Mouse (Mus musculus): Measurements from ENCODE around the gene E130308A19Rik. TPM values are rescaled to one million over a fixed set of nuclear protein-coding genes. Genes with fewer than 3 reads are reported as not detected.

The E130308A19Rik gene
- total RNA-seq, 2 experiments from 2014 or later = 5.2 to 7.0 TPM

- intact Hi-C loops (cut with DNase I) = loop anchor here (5.0 kb wide), 2 partner anchors 46 to 66 kb away; no protein-coding TSS in a partner anchor
- peak overlapping the region; percentile 86 for H3K4me3 ChIP-seq
- DNase-seq = peak; percentile 64
- peak overlapping the region; percentile 95 for H3K27ac ChIP-seq
- TF ChIP-seq CTCF (IDR thresholded peaks at IDR 0.05) = no peak
Measured at GRCm38 (mm10) chr4:59805968-59806878, 180.2 kb downstream of the E130308A19Rik start.

- intact Hi-C loops (cut with DNase I) = loop anchor here (5.0 kb wide), 2 partner anchors 45 to 65 kb away; no protein-coding TSS in a partner anchor
- Histone ChIP-seq H3K4me3 (peak overlapping the region; percentile 86), H3K27ac (peak overlapping the region; percentile 95)
- DNase-seq = no peak
- TF ChIP-seq CTCF (IDR thresholded peaks at IDR 0.05) = no peak
Measured at GRCm38 (mm10) chr4:59806879-59807195, 180.8 kb downstream of the E130308A19Rik start.

GRCm38 (mm10) chr4:59807521-59807920 is 181.5 kb downstream of the E130308A19Rik start:
- no peak for TF ChIP-seq CTCF (IDR thresholded peaks at IDR 0.05)
- intact Hi-C loops (cut with DNase I) = loop anchor here (5.0 kb wide), 2 partner anchors 45 to 65 kb away; no protein-coding TSS in a partner anchor
- peak overlapping the region; percentile 86 for H3K4me3 ChIP-seq
- no peak overlapping the region for H3K27ac ChIP-seq
- no peak for DNase-seq

- Histone ChIP-seq H3K4me3 (no peak overlapping the region), H3K27ac (peak overlapping the region; percentile 53)
- DNase-seq = peak; percentile 26
- TF ChIP-seq CTCF (IDR thresholded peaks at IDR 0.05) = peak; percentile 56
- intact Hi-C loops (cut with DNase I) = loop anchor here (5.0 kb wide), 2 partner anchors 44 to 64 kb away; no protein-coding TSS in a partner anchor
Measured at GRCm38 (mm10) chr4:59808396-59808795, 182.4 kb downstream of the E130308A19Rik start.

Other genes with a start within 250 kb of the E130308A19Rik start
- 1 to 10 TPM in 1 of 2 experiments, under 1 TPM in 1; 0.43 to 1.0 TPM for gene Susd1, start 187.6 kb upstream of the E130308A19Rik start, total RNA-seq (2021)
- gene Ptbp3, start 76.8 kb upstream of the E130308A19Rik start, total RNA-seq (2021) = 1 to 10 TPM; 6.7 to 10.0 TPM
- 10 to 100 TPM; 47.5 to 75.1 TPM for gene Hsdl2, start 44.6 kb upstream of the E130308A19Rik start, total RNA-seq (2021)
- gene Inip, start 175.4 kb downstream of the E130308A19Rik start, total RNA-seq (2021) = 1 to 10 TPM; 2.8 to 5.9 TPM
- 1 to 10 TPM; 3.1 to 4.1 TPM for gene Snx30, start 179.6 kb downstream of the E130308A19Rik start, total RNA-seq (2021)

Data from gastrocnemius, adult 2 months (tissue).